Mouse (Mus musculus): Measurements from ENCODE around the gene Terf2. TPM values are rescaled to one million over a fixed set of nuclear protein-coding genes. Genes with fewer than 3 reads are reported as not detected.

The Terf2 gene
- total RNA-seq, 2 experiments from 2014 or later = 32.7 to 39.2 TPM

DNA sequence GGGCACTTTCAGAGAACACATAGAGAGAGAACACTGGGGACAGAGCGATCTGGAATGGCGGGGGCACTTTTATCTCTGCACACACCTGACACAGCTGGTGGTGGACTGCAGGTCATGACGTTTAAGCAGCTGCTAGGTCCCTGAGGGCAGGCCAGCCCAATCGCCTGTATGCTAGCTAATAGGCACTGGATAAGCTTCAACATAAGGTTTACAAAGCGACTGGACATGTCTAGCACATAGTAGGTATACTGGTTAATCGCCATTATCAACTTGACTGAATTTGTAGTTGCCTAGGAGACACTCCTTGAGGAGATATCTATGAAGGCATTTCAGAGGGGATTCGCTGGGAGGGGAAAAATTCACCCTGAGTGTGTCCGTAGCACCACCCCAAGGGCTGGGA, 28.0 kb upstream of the Terf2 start:
- H3K27ac ChIP-seq = no peak overlapping the region
- TF ChIP-seq CTCF (conservative IDR thresholded peaks at IDR 0.05) = no peak
- DNase-seq (ENCODE audit: low spot score in 2 of 2) = no peak
- no peak overlapping the region for H3K4me3 ChIP-seq

DNA sequence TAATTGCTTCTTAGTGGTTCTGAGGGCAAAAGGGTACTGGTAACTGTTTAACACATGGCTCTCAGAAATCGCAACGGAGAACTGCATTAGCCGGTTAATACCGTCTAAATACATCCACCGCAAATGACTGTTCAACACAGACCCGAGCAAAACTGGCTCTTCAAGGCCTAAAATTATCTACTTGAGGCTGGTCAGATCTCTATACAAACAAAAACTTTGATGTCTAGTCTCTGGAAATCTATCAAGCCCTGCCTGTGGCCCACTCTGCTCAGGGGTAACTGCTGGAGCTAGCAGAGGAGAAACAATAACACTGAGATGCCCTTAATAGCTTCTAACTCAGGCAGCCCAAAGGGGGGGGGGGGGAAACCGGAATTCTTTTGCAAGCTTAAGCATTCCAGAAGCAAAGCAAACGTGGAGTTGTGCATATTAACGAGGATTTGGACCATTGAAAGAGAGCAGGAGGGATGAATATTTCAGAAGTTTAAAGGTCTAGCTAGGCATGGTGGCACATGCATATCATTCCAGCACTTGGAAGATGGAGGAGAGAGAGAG, 26.8 kb upstream of the Terf2 start:
- Histone ChIP-seq H3K4me3 (no peak overlapping the region), H3K27ac (peak overlapping the region; percentile 62; the same call in 1 of the 2 replicates)
- DNase-seq (ENCODE audit: low spot score in 2 of 2) = no peak
- TF ChIP-seq CTCF (conservative IDR thresholded peaks at IDR 0.05) = no peak

DNA sequence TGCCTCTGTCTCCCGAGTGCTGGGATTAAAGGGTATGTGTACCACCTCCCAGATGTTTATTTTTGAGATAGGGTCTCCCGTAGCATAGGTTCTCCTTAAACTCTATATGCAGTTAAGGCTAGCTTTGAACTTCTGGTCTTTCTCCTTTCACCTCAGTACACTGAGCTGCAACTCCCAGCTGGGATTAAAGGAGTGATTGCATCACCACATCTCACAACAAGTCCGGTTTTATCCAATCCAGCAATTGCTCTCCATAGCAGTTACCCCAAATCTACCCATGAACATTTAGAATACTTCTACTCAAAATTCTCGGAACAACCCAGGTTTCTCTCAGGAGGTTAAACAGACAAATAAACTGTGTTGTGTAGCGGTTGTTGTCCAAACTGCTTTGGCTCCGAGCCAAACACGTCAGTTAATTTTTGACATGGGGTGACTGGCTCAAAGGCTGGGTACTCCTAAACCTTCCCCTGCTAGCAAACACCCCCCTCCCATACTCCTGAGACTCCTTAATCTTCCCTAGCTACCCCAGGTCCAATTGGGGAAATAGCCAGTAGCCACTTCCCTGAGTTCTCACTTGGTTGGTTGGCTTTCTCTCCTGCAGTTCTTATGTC, 25.4 kb upstream of the Terf2 start:
- H3K4me3 ChIP-seq = no peak overlapping the region
- TF ChIP-seq CTCF (conservative IDR thresholded peaks at IDR 0.05) = no peak
- DNase-seq (ENCODE audit: low spot score in 2 of 2) = no peak
- H3K27ac ChIP-seq = no peak overlapping the region

DNA sequence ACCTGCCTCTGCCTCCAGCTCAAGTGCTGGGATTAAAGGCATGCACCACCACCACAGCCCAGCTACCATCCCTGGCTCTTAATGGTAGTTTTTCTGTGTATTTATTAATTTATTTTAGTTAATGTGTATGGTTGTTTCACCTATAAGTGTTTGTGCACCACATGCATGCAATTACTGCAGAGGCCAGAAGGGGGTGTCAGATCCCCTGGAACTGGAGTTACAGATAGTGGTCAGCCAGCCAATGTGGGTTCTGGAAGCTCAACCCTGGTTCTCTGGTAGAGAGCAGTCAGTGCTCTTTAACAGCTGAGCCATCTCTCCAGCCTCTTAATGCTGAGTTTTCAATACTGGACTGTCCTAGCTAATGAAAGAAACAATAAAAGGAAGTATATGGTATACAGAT, 24.5 kb upstream of the Terf2 start:
- no peak for DNase-seq (ENCODE audit: low spot score in 2 of 2)
- peak; percentile 21; the same call in 1 of the 2 replicates for TF ChIP-seq CTCF (conservative IDR thresholded peaks at IDR 0.05)

DNA sequence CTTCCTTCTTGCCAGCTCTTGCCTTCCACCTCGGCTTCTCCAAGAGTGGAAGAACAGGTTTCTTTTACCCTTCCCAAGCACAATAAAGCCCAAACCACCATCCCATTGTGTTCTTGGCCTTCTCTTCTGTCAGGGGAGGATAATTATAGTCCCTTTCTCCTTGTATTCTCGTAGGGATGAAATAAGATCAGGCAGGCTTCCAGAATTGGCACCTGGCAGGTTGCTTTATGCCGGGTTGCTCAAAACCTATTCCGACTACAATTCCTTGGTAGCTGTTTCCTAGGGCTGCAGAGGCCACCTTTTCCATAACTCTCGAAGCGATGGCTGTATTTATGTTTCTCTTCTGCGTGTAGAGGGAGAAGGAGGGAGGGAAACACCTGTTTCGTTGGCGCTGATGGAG, 23.1 kb upstream of the Terf2 start:
- DNase-seq (ENCODE audit: low spot score in 2 of 2) = no peak
- Histone ChIP-seq H3K4me3 (no peak overlapping the region), H3K27ac (no peak overlapping the region)
- no peak for TF ChIP-seq CTCF (conservative IDR thresholded peaks at IDR 0.05)

More for the DNA sequence above, 24.5 kb upstream of the Terf2 start:
- Histone ChIP-seq H3K27ac (no peak overlapping the region), H3K4me3 (no peak overlapping the region)

DNA sequence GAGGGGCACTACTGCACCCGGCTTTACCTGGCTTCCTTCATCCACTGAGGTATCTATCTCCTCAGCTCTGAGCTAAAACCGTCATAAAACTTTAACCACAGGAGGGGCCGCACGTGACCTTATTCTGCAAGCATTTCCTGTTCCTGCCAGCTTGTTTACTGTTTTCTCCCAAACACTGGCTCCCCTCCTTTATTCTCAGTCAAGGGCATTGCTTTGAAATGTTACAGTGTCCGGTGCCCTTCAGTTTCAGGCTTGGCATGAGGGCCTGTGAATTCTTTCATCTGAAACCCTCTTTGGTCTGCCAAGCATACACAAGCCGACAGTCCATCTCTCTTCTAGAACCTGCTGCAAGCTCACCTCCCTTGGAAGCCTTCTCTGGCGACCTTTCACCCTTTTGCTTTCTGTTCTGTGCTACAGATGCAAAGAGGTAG, 22.5 kb upstream of the Terf2 start:
- TF ChIP-seq CTCF (conservative IDR thresholded peaks at IDR 0.05) = no peak
- Histone ChIP-seq H3K4me3 (no peak overlapping the region), H3K27ac (no peak overlapping the region)
- DNase-seq (ENCODE audit: low spot score in 2 of 2) = no peak

DNA sequence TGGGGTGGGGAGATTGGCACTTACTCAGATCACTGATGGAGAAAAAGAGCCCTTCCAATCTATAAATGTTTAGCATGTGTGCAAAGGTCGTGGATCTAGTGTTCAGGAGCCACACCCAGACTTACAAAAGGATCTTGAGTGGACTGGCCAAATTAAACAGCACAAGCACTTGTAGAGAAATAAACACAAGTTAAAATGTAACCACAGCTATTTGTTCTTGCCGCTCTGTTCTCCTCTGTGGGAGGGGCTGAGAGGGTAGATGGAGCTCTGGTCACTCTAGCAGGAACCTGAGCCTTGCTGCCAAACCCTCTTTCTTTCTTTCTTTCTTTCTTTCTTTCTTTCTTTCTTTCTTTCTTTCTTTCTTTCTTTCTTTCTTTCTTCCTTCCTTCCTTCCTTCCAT, 20.7 kb upstream of the Terf2 start:
- no peak for DNase-seq (ENCODE audit: low spot score in 2 of 2)
- Histone ChIP-seq H3K4me3 (no peak overlapping the region), H3K27ac (no peak overlapping the region)
- TF ChIP-seq CTCF (conservative IDR thresholded peaks at IDR 0.05) = no peak

DNA sequence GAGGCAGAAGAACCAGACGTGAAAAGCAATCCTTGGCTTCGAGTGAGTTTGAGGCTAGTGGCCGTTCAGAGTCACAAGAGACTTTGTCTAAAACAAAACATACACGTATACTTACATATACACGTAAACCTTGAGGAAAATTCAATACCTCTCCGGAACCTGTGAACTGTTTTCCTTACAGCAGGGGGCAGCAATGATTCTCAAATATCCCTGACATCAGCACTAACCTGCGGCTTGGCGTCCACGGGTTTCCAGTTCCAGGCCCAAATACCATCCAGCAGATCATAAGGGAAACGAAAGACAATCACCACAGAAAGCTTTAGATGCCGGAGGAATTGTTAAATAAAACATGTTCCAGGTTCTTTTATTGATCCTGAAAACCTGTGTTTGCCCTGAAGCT, 19.7 kb upstream of the Terf2 start:
- TF ChIP-seq CTCF (conservative IDR thresholded peaks at IDR 0.05) = peak; percentile 87
- no peak overlapping the region for H3K4me3 ChIP-seq

DNA sequence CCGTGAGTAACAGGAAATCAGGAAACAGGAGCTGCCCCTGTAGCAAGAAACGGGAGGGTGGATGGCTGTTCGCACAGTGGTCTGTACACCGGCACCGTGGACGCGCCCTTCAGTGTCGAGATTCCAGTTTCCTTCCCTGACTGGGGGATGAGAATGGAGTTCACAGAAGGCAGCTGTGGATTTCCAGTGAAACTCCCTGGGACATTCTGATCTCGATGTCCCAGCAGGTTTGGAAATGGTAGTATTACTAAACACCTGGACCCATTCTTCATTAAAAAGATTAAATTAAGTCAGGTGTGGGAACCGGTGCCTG, 18.6 kb upstream of the Terf2 start:
- no peak overlapping the region for H3K4me3 ChIP-seq
- no peak for TF ChIP-seq CTCF (conservative IDR thresholded peaks at IDR 0.05)
- DNase-seq (ENCODE audit: low spot score in 2 of 2) = no peak
- peak overlapping the region; percentile 70 for H3K27ac ChIP-seq

More for the DNA sequence above, 19.7 kb upstream of the Terf2 start:
- DNase-seq (ENCODE audit: low spot score in 2 of 2) = peak; percentile 76 to 83
- H3K27ac ChIP-seq = peak overlapping the region; percentile 37; the same call in 1 of the 2 replicates

DNA sequence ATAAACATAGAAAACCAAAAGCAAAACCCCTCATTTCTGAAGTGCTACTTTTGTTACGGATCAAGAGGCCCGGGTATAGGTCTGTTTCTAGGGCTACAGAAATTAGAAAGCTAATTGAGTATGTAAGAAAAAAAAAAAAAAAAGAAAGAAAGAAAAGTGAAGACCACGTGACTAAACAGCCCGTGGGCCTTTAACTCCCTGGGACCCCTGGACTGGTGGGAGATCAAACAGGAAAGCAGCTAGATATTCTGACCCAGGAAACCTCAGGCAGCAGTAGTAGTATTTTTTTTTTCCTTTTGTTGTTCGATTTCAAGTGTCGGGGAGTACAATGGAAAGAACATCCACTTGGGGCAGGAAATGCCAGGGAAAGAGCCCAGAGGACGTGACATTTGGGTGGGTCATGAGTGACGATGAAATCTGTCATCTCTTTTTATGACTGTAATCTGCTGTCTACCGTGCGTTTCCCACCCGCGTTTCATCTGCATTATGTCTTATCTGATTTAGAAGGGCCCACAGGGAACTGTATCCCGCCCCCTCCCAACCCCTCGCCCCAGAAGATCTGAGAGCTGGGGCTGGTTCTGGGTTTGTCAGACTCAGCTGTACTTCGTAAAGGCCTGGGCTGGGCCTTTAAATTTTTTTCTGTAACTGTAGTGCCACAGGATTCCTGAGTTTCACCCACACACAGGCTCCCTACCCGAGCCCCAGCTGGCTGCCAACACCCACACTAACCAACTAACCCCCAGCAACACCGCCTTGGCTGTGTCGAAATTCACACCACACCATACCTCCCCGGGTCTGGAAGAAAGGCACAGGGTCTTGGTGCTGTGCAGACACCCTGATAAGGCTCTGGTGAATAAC, 18.0 kb upstream of the Terf2 start:
- no peak for TF ChIP-seq CTCF (conservative IDR thresholded peaks at IDR 0.05)
- Histone ChIP-seq H3K4me3 (no peak overlapping the region), H3K27ac (peak overlapping the region; percentile 70)
- peak; percentile 37 to 55 for DNase-seq (ENCODE audit: low spot score in 2 of 2)

DNA sequence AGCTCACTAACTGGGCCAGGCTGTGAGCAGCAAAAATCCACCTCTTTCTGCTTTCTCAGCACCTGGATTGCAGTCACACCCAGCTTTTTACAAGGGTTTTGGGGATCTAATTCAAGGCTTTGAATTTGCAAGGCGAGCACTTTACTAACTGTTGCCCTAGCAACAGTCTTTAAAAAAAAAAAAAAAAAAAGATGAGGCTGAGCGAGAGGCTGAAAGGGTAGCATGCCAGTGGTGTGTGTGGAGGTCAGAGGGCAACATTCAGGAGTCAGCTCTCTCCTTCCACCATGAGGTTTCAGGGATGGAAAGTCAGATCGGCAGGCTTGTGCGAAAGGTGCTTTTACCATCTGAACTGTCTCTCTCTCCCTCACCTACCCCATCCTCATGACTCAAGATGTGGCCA, 16.9 kb upstream of the Terf2 start:
- Histone ChIP-seq H3K27ac (peak overlapping the region; percentile 70; the same call in 1 of the 2 replicates), H3K4me3 (no peak overlapping the region)
- DNase-seq (ENCODE audit: low spot score in 2 of 2) = no peak
- no peak for TF ChIP-seq CTCF (conservative IDR thresholded peaks at IDR 0.05)

DNA sequence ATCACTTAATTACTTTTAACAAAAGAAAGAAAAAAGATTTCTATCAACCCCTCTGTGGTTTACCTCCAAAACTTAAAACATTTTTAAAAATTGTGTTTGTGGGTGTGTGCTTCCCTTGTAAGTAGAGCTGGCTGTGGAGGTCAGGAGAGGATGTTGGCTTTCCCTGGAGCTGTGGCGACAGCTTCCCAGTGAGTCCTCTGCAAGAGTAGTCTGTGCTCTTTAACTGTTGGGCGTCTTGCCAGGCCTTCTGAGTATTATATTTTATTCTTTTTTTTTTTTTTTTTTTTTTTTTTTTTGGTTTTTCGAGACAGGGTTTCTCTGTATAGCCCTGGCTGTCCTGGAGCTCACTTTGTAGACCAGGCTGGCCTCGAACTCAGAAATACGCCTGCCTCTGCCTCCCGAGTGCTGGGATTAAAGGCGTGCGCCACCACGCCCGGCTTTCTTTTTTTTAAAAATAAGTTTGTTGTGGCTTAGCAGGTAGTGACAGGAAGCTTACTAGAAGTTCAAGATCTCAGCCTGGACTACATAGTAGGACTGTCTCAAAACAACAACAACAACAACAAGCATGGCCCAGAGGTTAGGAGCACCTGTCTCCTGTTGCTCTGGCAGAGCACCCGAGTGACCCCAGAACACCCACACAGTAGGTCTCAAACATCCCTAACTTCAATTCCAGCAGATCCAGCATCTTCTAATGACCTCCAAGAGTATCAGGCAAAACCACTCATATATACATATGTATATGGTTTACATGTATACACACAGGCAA, 15.2 kb upstream of the Terf2 start:
- DNase-seq (ENCODE audit: low spot score in 2 of 2) = no peak
- no peak for TF ChIP-seq CTCF (conservative IDR thresholded peaks at IDR 0.05)
- no peak overlapping the region for H3K27ac ChIP-seq
- no peak overlapping the region for H3K4me3 ChIP-seq

Data from layer of hippocampus, adult 2 months (tissue).